8 mouse cellular contexts compared by ENCODE assay signal in genomic region chr8:123224278-123225266, GRCm38 (mm10). TPM values are rescaled to one million over a fixed set of nuclear protein-coding genes. Genes with fewer than 3 reads are reported as not detected.
DNase-seq lines count a peak whose midpoint lies in the region; ATAC-seq lines count a peak whose summit lies in the region.

Gene Cdk10 (plus strand): TSS chr8:123224842.

- no peaks in the 10 kb centered on the region for H3K9me3 ChIP-seq in megakaryocyte, embryonic 14.5 days

- peaks cover 4% of the 10 kb centered on the region for H3K27me3 ChIP-seq in megakaryocyte, embryonic 14.5 days (replicated peaks)

- peak; percentile 95 for DNase-seq in ZHBTc4 (ENCODE audit: low read depth, low spot score)
- peak; percentile 77 to 83 for DNase-seq in gastrocnemius, adult 8-10 months (ENCODE audit: low spot score in 2 of 2)
- peak; percentile 79 for DNase-seq in hindlimb bud, embryonic 11.5 days (ENCODE audit: extremely low spot score, low read depth, low spot score)
- peak; percentile 89 to 95 for DNase-seq in left cerebral cortex, adult 8-10 months (ENCODE audit: low spot score in 2 of 2)
- peak; percentile 94 to 95 for DNase-seq in right cerebral cortex, postnatal 10 days (ENCODE audit: low spot score in 2 of 2)
- peak; percentile 96 for DNase-seq in urinary bladder, postnatal 25 days (ENCODE audit: low spot score)

- peaks cover 31% of the 10 kb centered on the region for H3K36me3 ChIP-seq in megakaryocyte, embryonic 14.5 days (replicated peaks; ENCODE audit: low read length)

- ATAC-seq in common myeloid progenitor, adult 5-6 weeks (replicated peaks; ENCODE audit: low read depth, poor library complexity, severe bottlenecking), result peak; percentile 93

- peaks cover 22% of the 10 kb centered on the region for H3K4me1 ChIP-seq in megakaryocyte, embryonic 14.5 days

- peak within 1 kb of the TSS; percentile 98 for H3K4me3 ChIP-seq in megakaryocyte, embryonic 14.5 days (replicated peaks)

RNA-seq across cellular contexts. Expression of gene Cdk10, which starts in this region (rescaled TPM):
- 15.7 and 21.1 TPM in 2 replicates for total RNA-seq in common myeloid progenitor, adult 5-6 weeks (2017)
- 10 to 100 TPM in 3 of 4 experiments, 1 to 10 TPM in 1; 9.7 to 14.3 (median 12.0) TPM for total RNA-seq in gastrocnemius, adult 8-10 months (2022)
- 100 to 1,000 TPM in 1 of 4 experiments, 10 to 100 TPM in 3; 87.5 to 104 (median 91.5) TPM for total RNA-seq in left cerebral cortex, adult 8-10 months (2022)
- 39.4 and 48.1 TPM in 2 replicates for polyA plus RNA-seq in megakaryocyte, embryonic 14.5 days (2012; ENCODE audit: insufficient read depth, low replicate concordance)

Comparison
In these comparisons a context has a peak if more than half of its experiments do, and no peak if none do; other contexts are left out.
1. Peak in every context shown above with its lines: DNase-seq, ATAC-seq and H3K4me3 ChIP-seq.